Mouse (Mus musculus) brain, embryonic 18.5 days (tissue): ENCODE data around the gene Cnot8.

ENCODE experiments used
- DNase-seq: peaks from one replicate; pipeline ENCODE4 v3.0.0-alpha.2; 2012; ENCODE audit warnings: low read depth, low spot score

Cnot8 gene

GRCm38 (mm10) chr11:58103344-58103653, 654 bp upstream of the Cnot8 start:
- DNase-seq, result no peak

- no peak for DNase-seq
These were observed 418 bp downstream of the Cnot8 start for GRCm38 (mm10) chr11:58104351-58104791.

- no peak for DNase-seq
These were observed 3.1 kb downstream of the Cnot8 start for GRCm38 (mm10) chr11:58107009-58107408.

GRCm38 (mm10) chr11:58107664-58108337, 3.8 kb downstream of the Cnot8 start:
- no peak for DNase-seq

GRCm38 (mm10) chr11:58116560-58116959, 12.6 kb downstream of the Cnot8 start:
- no peak for DNase-seq

GRCm38 (mm10) chr11:58117044-58117652, 13.2 kb downstream of the Cnot8 start:
- no peak for DNase-seq

GRCm38 (mm10) chr11:58120655-58121054, 16.7 kb downstream of the Cnot8 start:
- DNase-seq, result no peak

- DNase-seq, result no peak
These were observed 17.4 kb downstream of the Cnot8 start for GRCm38 (mm10) chr11:58121351-58121750.

GRCm38 (mm10) chr11:58123711-58124110, 19.8 kb downstream of the Cnot8 start:
- no peak for DNase-seq

- no peak for DNase-seq
These were observed 21.1 kb downstream of the Cnot8 start for GRCm38 (mm10) chr11:58125021-58125420.

- DNase-seq, result no peak
These were observed 22.6 kb downstream of the Cnot8 start for GRCm38 (mm10) chr11:58126397-58127160.

- no peak for DNase-seq
These were observed 23.6 kb downstream of the Cnot8 start for GRCm38 (mm10) chr11:58127544-58127943.

- no peak for DNase-seq
These were observed 25.4 kb downstream of the Cnot8 start for GRCm38 (mm10) chr11:58129302-58129843.

GRCm38 (mm10) chr11:58132026-58132425, 28.1 kb downstream of the Cnot8 start:
- no peak for DNase-seq

- no peak for DNase-seq
These were observed 30.9 kb downstream of the Cnot8 start for GRCm38 (mm10) chr11:58134869-58135268.

GRCm38 (mm10) chr11:58135296-58135695, 31.3 kb downstream of the Cnot8 start:
- DNase-seq, result no peak

GRCm38 (mm10) chr11:58136677-58137076, 32.7 kb downstream of the Cnot8 start:
- no peak for DNase-seq

GRCm38 (mm10) chr11:58138821-58139220, 34.9 kb downstream of the Cnot8 start:
- DNase-seq, result no peak

GRCm38 (mm10) chr11:58139466-58139865, 35.5 kb downstream of the Cnot8 start:
- DNase-seq, result no peak

- DNase-seq, result no peak
These were observed 39.9 kb downstream of the Cnot8 start for GRCm38 (mm10) chr11:58143704-58144426.

- DNase-seq, result no peak
These were observed 42.3 kb downstream of the Cnot8 start for GRCm38 (mm10) chr11:58146241-58146640.

- no peak for DNase-seq
These were observed 51.5 kb downstream of the Cnot8 start for GRCm38 (mm10) chr11:58155458-58155857.
